Mouse (Mus musculus) c-Kit-negative CD71-positive TER-119-positive erythroid progenitor cells, embryonic 14.5 days (primary cell): Measurements from ENCODE around the gene Tbcel.

ENCODE experiments used
- DNase-seq: peaks from one replicate; pipeline ENCODE4 v3.0.0-alpha.2; 2013; ENCODE audit warnings: low read depth, low spot score

Tbcel gene

GRCm38 (mm10) chr9:42442100-42442499 is 65.5 kb downstream of the Tbcel start:
- DNase-seq, result no peak

GRCm38 (mm10) chr9:42441234-42441633 is 66.4 kb downstream of the Tbcel start:
- no peak for DNase-seq

GRCm38 (mm10) chr9:42439446-42439845 is 68.2 kb downstream of the Tbcel start:
- DNase-seq, result no peak

- DNase-seq, result no peak
Observed at GRCm38 (mm10) chr9:42432155-42432554, 75.5 kb downstream of the Tbcel start.

GRCm38 (mm10) chr9:42431606-42432005 is 76.0 kb downstream of the Tbcel start:
- no peak for DNase-seq

- no peak for DNase-seq
Observed at GRCm38 (mm10) chr9:42428060-42428924, 79.3 kb downstream of the Tbcel start.

GRCm38 (mm10) chr9:42426661-42427358 is 80.8 kb downstream of the Tbcel start:
- no peak for DNase-seq

- DNase-seq, result no peak
Observed at GRCm38 (mm10) chr9:42423649-42424048, 84.0 kb downstream of the Tbcel start.

GRCm38 (mm10) chr9:42419687-42420086 is 87.9 kb downstream of the Tbcel start:
- no peak for DNase-seq

GRCm38 (mm10) chr9:42418786-42419185 is 88.8 kb downstream of the Tbcel start:
- no peak for DNase-seq

GRCm38 (mm10) chr9:42417352-42417952 is 90.2 kb downstream of the Tbcel start:
- no peak for DNase-seq

GRCm38 (mm10) chr9:42415184-42415583 is 92.4 kb downstream of the Tbcel start:
- DNase-seq, result no peak

- DNase-seq, result no peak
Observed at GRCm38 (mm10) chr9:42413345-42413744, 94.3 kb downstream of the Tbcel start.

- no peak for DNase-seq
Observed at GRCm38 (mm10) chr9:42411296-42411695, 96.3 kb downstream of the Tbcel start.

GRCm38 (mm10) chr9:42405736-42406135 is 101.9 kb downstream of the Tbcel start:
- no peak for DNase-seq

- no peak for DNase-seq
Observed at GRCm38 (mm10) chr9:42401486-42401885, 106.1 kb downstream of the Tbcel start.

- no peak for DNase-seq
Observed at GRCm38 (mm10) chr9:42399829-42400228, 107.8 kb downstream of the Tbcel start, which contains the start of gene Tecta. TSS of gene Tecta (minus strand) at chr9:42399929.

- no peak for DNase-seq
Observed at GRCm38 (mm10) chr9:42396141-42396540, 111.5 kb downstream of the Tbcel start.

GRCm38 (mm10) chr9:42394903-42395302 is 112.7 kb downstream of the Tbcel start:
- DNase-seq, result no peak

GRCm38 (mm10) chr9:42394321-42394720 is 113.3 kb downstream of the Tbcel start:
- no peak for DNase-seq

- no peak for DNase-seq
Observed at GRCm38 (mm10) chr9:42392927-42393326, 114.7 kb downstream of the Tbcel start.

- no peak for DNase-seq
Observed at GRCm38 (mm10) chr9:42388490-42388889, 119.1 kb downstream of the Tbcel start.
